Mouse (Mus musculus) gastrocnemius, postnatal 25 days (tissue): ENCODE data around the gene Adamts12. TPM values are rescaled to one million over a fixed set of nuclear protein-coding genes. Genes with fewer than 3 reads are reported as not detected.

Experiments used
- DNase-seq: peaks from one replicate; pipeline ENCODE4 v3.0.0; 2022
- total RNA-seq, 2 experiments: library from RNA; stranded (reverse); gene quantifications; 1 replicate in 1 of 2; 2 replicates in 1 of 2; pipeline ENCODE4 v1.2.3; 2021

The Adamts12 gene
- total RNA-seq, 2 experiments from 2014 or later, result 8.4 to 10.5 TPM

DNA sequence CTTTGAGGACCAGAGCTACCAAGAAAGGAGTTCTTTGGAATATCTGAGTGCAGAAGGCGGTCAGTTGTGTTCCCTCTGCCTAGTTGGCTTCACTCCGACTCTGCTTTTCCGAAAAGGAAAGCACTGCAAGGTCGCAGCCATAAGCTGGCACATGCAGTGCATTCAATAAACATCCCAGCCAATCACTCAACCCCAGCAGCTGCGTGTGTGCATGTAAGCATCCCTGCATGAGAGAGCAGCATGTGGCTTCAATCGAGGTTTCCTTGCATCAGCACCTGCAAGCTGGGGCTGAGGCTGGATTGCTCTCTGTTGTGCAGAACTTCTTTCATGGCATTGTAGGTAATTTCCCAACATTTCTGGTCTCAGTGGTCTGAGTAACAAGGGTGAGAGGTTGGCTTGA lies 230.4 kb downstream of the Adamts12 start:
- DNase-seq, result no peak

DNA sequence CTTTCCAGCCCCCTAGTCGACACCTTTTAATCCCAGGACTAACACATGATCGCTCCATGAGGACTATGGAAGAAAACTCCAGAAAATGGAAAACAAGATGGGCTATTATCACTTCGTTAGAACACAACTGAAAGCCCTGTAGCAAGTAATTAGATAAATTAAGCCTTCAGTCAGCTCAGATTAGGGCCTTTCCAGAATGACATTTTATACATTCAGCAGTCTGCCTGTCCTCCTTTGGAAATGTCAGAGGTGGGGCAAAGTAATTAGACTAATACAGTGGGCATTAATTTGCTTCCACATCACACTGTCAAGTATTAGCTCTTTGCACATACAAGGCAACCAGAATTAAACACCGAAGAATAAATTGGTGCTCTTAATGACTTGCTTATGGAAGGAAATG lies 233.4 kb downstream of the Adamts12 start:
- no peak for DNase-seq

DNA sequence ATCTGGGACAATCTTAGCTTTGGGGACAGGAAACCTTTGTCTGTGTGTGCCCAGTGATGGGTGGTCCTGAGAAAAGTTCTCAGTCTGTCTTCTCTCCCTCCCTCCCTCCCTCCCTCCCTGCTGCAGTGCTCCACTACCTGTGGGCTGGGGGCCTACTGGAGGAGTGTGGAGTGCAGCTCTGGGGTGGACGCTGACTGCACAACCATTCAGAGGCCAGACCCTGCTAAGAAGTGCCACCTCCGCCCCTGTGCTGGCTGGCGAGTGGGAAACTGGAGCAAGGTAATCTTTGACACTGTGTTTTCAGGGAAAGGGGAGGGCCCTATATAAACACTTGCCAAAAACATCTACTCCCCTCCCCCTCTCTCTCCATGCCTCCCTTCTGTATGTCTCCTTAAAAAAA lies 252.5 kb downstream of the Adamts12 start:
- DNase-seq, result no peak

DNA sequence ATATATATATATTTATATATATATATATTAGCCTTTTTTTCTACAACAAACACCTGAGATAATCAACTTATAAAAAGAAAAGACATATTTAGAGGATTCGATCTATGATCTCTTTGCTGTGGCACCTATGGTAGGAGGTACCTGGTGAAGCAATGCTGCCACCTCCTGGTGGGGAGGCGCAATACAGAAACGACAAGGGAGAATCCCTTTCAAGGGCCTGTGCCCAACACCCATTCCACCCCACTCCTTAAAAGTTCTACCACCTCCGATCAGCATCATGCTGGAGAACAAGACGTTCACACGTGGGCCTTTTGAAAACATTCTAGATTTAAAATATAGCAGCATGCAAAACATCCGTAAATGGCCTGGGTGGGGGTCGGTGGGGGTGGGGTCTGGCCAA lies 255.9 kb downstream of the Adamts12 start:
- peak; percentile 14 for DNase-seq

DNA sequence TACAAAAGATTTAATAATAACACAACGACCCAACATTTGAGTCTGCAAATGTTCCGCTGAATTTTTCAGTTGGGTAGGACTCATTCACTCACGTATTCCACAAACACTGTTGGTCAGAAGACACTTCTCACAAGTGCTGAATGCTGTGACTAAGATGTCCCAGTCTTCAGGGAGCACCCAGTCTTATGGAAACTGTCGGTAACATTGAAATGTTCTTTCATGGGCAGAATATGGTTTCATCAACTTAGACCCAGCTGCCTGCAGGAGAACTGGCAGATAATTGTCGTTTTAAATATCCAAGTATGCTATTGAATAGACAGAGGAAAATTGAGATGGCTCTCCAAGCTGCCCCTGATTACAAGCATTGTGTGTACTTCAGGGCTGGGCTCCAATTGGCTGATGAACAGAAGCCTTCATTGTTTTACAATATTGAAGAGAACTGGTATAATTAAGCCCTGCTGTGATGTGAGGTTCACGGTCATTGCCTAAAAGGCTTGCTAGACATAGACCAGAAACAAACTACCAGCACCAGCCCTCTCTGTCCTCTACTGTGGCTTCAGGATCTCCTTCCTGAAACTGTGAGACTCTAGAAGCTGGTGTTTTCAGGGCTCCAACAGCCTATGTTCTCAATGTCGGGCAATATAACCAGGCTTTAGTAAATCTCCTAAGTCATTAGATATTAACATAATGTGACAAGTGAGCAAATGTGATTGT lies 275.0 kb downstream of the Adamts12 start:
- DNase-seq, result no peak

DNA sequence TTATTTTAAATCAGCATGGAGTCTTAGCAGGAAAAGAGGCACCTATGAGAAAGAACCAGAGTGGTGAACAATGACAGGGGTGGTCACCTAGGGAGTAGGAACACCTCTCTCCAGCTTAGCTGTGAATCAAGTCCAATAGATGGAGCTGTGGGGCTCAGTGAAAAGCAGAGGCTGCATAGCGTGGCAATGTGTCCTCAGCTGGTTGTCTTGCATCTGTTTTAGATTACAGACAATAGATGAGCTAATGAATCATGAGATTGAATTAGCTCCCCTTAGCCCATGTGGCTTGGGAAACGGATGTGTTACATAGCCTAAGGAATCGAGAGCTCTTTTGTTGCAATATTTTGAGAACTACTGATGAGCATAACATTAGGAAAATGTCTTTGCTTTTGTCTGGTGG lies 291.3 kb downstream of the Adamts12 start:
- no peak for DNase-seq

DNA sequence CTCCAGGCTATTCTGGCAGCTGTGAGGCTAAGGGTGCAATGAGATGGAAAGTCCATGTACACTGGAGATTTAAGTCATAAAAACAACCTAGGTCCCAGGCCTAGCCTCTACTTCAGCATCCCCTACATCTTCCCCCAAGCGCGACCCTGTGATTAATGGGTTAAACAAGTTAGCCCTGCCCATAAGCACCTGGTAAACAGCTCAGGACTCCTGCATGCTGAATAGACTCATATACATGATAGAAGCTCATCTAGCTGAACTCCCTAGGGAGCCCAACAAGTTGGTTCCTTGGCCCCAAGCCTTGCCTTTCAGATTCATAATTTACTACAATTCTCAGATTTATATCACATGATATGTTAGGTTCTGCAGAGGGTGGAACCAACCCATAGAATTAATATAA lies 292.9 kb downstream of the Adamts12 start:
- DNase-seq, result no peak

DNA sequence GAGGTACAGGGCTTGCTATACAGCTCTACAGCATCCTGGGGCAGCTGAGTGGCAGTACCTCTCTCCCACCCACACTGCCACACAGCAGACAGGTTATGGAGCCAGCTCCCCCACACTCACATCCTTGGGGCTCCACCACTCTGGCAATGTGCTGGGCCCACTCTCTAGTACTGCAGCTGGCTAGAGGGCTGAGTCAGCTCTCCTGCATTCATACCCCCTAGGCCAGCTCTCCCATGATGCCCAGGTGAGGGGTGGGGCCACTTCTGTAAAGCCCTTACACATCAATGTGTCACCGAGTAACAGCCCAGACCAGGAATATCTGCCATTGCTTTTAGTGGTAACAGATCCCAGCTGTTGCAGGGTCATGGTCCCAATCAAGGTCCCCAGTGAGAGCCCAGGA lies 296.3 kb downstream of the Adamts12 start:
- DNase-seq, result no peak

DNA sequence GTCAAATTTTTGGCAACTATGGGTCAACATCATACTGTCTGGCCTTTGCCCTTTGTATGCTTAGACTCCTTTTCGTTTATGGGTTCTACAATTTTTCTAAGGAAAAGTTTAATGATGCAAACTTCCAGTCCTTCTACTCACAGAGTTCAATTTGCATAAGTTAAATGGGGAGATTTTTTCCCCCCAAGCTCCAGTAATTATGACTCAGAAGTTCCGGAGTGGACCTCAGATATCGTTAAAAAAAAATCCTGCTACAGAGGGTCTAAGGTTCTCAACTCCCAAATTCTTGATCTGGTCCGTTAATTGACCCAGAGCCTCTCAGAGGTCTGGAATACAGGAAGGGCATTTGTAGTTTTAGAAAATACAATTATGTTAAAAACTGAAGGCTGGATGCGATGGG lies 297.2 kb downstream of the Adamts12 start:
- no peak for DNase-seq

DNA sequence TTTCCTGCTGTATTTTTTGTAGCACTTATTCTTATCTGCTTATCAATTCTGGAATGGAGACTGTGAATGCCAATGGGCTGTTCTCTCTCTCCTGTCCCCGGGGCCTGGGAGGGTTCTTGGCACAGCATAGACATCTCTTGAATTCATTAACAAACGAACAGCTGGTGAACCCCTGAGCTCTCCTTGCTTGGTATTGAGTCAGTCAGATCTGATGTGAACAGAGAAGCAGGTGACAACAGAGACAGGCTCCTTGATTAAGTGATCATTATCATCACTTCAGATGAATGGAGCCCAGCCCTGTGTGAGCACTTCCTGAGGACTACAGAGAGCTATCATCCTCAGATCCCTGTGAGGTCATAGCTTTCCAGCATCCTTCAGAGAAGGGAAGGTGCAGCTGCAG lies 299.5 kb downstream of the Adamts12 start:
- DNase-seq, result no peak

DNA sequence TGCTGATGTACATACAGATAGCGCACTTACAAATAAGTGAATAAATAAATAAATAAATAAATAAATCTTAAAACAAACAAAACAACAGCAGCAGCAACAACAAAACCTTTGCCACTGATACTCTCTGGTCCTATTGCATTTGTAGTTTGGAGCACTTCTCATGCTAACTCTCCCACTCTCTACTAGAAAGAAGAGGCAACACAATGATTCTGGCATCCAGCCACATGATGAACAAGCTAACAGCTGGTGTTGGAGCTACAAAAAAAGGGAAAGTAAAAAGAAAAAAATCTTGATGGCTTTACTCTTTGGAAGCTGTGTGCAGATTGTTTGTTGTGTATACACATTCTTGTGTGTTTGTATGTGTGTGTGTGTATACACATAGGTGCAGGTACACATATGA lies 300.2 kb downstream of the Adamts12 start:
- no peak for DNase-seq

DNA sequence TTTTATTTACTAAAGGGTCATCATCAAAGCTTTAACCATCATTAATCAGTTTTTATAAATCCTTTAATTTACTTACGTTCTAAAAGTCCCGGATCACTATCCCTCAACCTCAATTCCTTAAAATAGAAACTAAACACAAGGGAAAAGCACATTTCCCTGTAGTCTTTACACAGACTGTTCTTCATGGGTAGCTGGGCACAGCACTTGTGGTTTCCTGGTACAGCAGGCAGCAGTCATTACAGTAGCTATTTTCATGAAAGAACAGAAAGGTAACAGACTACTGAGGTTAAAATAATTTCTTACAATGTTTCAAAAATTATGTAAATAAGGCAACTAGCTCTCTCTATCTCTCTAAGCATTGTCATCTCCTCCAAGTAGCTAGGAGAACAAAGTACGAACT lies 305.0 kb downstream of the Adamts12 start:
- DNase-seq, result no peak

DNA sequence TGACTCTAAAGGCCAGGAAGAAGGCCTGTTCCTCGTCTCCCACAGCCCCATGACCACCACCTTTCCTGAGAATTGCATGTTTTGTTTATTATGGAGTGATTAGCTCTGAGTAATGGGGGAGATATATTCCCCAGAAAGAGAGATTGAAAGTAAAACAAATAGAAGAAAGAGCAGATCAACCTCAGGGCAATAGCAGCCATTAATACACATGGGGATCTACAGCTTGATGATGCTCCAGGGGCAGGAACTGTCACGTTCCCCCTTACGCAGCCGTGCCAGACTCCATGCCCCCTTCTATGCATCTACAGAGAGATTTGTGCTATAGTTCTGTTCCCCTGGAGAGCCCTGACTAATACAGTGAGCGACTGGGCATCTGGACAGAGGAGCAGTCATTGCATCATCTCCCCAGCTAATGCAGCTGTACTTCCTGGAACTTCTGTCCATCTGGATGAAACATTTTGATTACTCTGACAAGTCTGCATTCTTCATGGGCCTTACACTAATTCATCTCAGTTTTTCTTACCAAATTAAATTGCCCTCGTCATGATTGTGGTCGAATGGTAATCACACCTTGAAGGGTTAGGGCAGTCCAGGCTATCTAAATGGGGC lies 306.0 kb downstream of the Adamts12 start:
- no peak for DNase-seq

DNA sequence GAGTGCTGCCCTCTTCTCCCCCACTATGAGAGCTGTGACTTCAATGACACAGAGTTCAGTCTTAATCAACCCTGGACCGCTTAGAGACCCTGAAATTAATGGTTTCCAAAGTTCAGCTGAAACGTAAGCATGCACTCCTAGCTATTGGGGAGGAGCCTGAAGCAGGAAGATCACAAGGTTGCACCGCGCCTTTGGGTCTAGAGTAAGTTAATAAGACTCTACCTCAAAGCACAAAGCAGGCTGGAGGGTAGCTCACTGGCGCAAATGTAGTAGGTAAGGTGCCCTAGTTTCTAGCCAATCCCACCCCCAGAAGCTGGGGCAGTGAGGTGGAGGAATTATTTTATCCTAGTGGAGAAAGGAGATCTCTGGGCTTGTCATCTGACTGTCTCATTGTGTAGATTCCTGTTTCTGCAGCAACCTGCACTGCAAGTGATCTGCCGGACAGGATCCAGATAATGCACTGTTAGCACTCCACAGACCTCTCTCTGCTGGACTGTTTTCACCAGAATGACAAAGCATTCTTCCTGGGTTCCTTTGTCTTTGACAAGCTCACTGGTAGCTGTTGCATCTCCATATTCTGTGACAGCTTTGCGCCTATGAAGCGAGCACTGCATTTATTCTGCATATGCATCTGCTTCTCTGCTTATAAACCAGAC lies 315.0 kb downstream of the Adamts12 start:
- no peak for DNase-seq

DNA sequence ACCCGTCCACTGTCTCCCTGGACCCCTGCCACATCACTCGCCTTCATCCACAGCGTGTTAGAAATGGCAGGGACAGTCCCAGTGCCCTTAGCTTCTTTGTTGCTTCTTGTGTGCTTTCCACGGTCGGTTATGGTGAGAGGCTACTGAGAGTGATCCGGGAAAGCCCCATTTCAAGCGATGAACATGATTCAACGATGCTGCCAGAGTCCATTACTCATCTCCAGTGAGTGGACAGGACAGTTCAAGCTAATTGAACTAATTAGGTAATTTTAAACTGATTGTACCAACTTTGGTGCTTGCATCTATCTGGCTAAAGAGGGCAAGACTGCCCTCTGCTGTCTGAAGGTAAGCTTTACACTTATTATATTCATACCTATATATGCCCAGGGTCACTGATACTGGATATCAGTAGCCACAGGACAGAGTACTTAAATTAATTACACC lies 315.5 kb downstream of the Adamts12 start:
- no peak for DNase-seq

DNA sequence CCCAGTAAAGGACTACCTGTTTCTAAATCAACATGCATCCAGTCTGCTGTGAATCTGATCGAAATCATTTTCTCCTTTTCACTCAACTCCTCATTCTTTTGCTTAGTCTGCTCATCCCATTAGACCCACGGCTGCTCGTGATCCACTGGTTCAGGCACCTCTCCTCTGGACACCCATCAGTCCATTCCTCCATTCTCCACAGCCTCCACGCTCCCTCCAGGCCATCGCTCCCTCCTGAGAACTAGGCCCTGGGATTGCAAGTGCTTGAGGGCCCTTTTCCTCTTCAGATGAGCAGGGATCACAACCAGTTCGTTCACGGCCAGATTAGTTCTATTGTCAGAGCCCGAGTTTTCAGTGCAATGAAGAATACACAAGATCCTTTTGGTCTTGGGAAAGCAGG lies 316.0 kb downstream of the Adamts12 start:
- no peak for DNase-seq

DNA sequence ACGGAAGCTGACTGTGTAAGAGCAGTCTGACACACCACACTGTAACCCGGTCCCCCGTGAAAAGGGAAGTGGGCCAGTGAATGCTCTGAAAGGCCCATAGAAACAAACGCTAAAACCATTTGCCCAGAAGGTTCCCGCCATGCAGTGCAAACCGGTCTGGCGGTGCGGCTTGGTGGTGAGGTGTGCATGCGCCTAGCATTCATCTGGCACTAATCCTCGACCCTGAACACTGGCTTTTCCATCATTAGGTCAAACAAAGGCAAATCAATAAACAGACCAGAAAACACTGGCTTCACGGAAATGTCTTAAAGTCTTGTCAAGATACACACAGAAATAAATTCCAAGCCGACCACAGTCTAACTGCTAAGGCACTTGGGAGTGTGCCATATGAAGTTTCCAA lies 318.0 kb downstream of the Adamts12 start:
- no peak for DNase-seq

DNA sequence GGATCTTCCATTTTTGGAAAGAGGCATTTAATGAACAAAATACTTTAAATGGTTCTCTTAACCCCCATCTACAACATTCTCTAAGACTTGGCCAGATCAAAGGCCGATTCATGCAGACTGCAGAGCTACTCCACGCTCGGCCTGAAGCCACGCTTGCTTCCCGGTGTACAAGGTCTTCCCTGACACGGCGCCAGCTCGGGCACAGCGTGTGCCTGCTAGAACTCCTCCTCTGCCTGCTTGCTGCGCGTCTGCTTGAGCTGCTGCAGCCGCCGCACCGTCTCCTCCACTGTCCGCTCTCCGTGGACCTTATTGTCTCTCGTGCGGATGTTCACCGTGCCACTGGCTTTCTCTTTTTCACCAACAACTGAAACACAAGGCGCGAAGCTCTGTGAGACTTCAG lies 319.2 kb downstream of the Adamts12 start:
- DNase-seq, result no peak

DNA sequence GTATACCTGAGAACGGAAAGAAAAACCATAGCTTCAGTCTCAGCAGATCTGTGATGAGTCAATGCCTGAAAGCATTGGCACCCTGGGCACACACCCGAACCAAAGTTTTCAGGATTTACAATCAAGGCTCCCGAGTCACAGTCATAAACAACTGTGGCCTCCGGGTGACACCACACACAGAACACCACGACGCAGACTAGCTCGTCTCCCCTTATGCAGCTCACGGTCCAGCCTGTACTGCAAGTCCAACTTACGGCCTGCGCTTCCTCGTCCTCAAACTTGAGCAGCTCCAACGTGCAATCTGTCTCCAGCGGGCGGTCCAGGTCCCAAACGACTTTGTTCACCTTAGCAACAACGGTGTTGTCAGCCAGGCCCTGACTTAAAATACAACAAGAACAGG lies 328.3 kb downstream of the Adamts12 start:
- DNase-seq, result no peak

DNA sequence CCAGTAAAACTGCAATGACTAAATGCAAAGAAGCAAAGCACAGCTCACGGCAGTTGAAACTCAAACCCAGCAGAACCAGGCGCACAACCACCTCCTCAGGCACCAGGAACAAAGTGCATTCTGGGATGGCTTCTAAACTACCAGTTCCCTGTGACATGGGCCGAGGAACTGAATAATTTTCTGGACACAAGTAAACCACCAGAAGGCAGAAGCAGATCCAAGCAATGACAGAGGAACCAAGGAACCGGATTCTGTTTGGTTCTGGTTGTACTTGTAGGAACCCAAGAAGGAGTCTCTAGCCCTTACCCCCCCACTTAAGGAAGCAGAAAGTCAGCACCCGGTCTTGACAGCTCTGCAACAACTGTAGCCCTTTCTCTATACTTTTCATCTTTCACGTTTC lies 331.8 kb downstream of the Adamts12 start:
- DNase-seq, result no peak
